Mouse (Mus musculus) stomach, postnatal 0 days (tissue): ENCODE results near the gene Gm38431. TPM values are rescaled to one million over a fixed set of nuclear protein-coding genes. Genes with fewer than 3 reads are reported as not detected.

Source experiments
- ATAC-seq: fragments of 200-750 bp; cut with Nextera tagmentation; 2 replicates; pipeline ENCODE4 v1.8.0; 2017; ENCODE audit not compliant: low FRiP score, low TSS enrichment
- DNase-seq: peaks from one replicate; pipeline ENCODE4 v3.0.0-alpha.2; 2016; ENCODE audit warnings: low spot score
- H3K27ac ChIP-seq: fragments of 300-500 bp; sonication (generic); replicated peaks from 2 replicates; pipeline ENCODE4 v1.5.1; 2014; ENCODE audit warnings: mild to moderate bottlenecking, control low read depth
- H3K27me3 ChIP-seq: fragments of 300-500 bp; sonication (generic); 2 replicates; pipeline ENCODE4 v1.6.1; 2014; ENCODE audit warnings: low read length; ENCODE audit not compliant: control insufficient read depth, insufficient read depth
- H3K36me3 ChIP-seq: fragments of 300-500 bp; sonication (generic); 2 replicates; pipeline ENCODE4 v1.6.1; 2014; ENCODE audit warnings: low read length, mixed read lengths; ENCODE audit not compliant: control insufficient read depth, insufficient read depth
- H3K4me1 ChIP-seq: fragments of 300-500 bp; sonication (generic); replicated peaks from 2 replicates; pipeline ENCODE4 v1.6.1; 2014; ENCODE audit warnings: antibody characterized with exemption; ENCODE audit not compliant: control insufficient read depth, insufficient read depth
- H3K4me2 ChIP-seq: fragments of 300-500 bp; sonication (generic); replicated peaks from 2 replicates; pipeline ENCODE4 v1.6.1; 2014; ENCODE audit warnings: low read depth, mild to moderate bottlenecking, control low read depth, moderate library complexity
- H3K4me3 ChIP-seq: fragments of 300-500 bp; sonication (generic); 2 replicates; pipeline ENCODE4 v1.5.1; 2014; ENCODE audit warnings: low read depth, low read length, control low read depth
- H3K9ac ChIP-seq: fragments of 300-500 bp; sonication (generic); 2 replicates; pipeline ENCODE4 v1.6.1; 2014; ENCODE audit warnings: mild to moderate bottlenecking, low read length, control low read depth, mixed read lengths
- H3K9me3 ChIP-seq: fragments of 300-500 bp; sonication (generic); 2 replicates; pipeline ENCODE4 v1.6.1; 2016; ENCODE audit warnings: low read length; ENCODE audit not compliant: control insufficient read depth
- CTCF ChIP-seq: IDR thresholded peaks from 2 replicates; pipeline ENCODE4 v1.5.1; 2016; ENCODE audit warnings: antibody characterized with exemption, low read depth, mild to moderate bottlenecking, moderate library complexity
- EP300 ChIP-seq: optimal IDR thresholded peaks from 2 replicates; pipeline ENCODE3; 2016; ENCODE audit warnings: antibody characterized with exemption
- WGBS: fragments of 180-500 bp; shearing (Covaris S2); extraction: QIAGEN DNeasy Blood & Tissue Kit; methylation state at CpG from one replicate; pipeline ENCODE4 v1.1.7; 2014; 5-methylcytosine and 5-hydroxymethylcytosine counted together
- polyA plus RNA-seq: library from polyadenylated mRNA; unstranded; fragments of >200 nt; fragmentation: Nextera tagmentation; extraction: Ambion mirVana; gene quantifications from 2 replicates; pipeline ENCODE4 v1.2.1, GENCODE M21; 2015

Gene Gm38431
- polyA plus RNA-seq, 1 experiment from 2014 or later = 0.28 TPM

GRCm38 (mm10) chr9:21030781-21031250 lies 61.0 kb downstream of the Gm38431 start:
- Histone ChIP-seq H3K27ac (peak overlapping the region; percentile 53; the same call in 1 of the 2 replicates), H3K4me3 (peak overlapping the region; percentile 52), H3K9me3 (no peaks in the 10 kb centered on the region), H3K9ac (no peak overlapping the region; the same call in 1 of the 2 replicates), H3K36me3 (no peaks in the 10 kb centered on the region), H3K27me3 (peaks cover 17% of the 10 kb centered on the region; the same call in 1 of the 2 replicates), H3K4me1 (0 out of 2 replicates have a peak, but pooled peaks cover 3% of the 10 kb centered on the region), H3K4me2 (peak overlapping the region; percentile 86)
- TF ChIP-seq CTCF (peak; percentile 78), EP300 (no peak)
- ATAC-seq = peak; percentile 78
- WGBS = 0% methylated on average over 13 of the region's 13 CpGs
- peak; percentile 87 for DNase-seq

GRCm38 (mm10) chr9:21030055-21030600 lies 61.7 kb downstream of the Gm38431 start:
- H3K9ac ChIP-seq = no peak overlapping the region
- 27% methylated on average over 22 of the region's 22 CpGs for WGBS
- TF ChIP-seq EP300 = no peak
- no peak for TF ChIP-seq CTCF
- no peak overlapping the region for H3K27ac ChIP-seq
- H3K4me2 ChIP-seq = peak overlapping the region; percentile 86
- ATAC-seq = no peak
- H3K9me3 ChIP-seq = no peaks in the 10 kb centered on the region
- peaks cover 11% of the 10 kb centered on the region; the same call in 1 of the 2 replicates for H3K27me3 ChIP-seq
- DNase-seq = no peak
- 0 out of 2 replicates have a peak, but pooled peaks cover 3% of the 10 kb centered on the region for H3K4me1 ChIP-seq
- H3K36me3 ChIP-seq = no peaks in the 10 kb centered on the region
- H3K4me3 ChIP-seq = peak overlapping the region; percentile 15; the same call in 1 of the 2 replicates

- 0 out of 2 replicates have a peak within 1 kb of the TSS, but pooled peaks have one; percentile 23 for H3K9ac ChIP-seq
- H3K4me2 ChIP-seq = peak within 1 kb of the TSS; percentile 86
- WGBS = 5% methylated on average over 37 of the region's 37 CpGs
- H3K4me1 ChIP-seq = 0 out of 2 replicates have a peak, but pooled peaks cover 3% of the 10 kb centered on the region
- peak; percentile 81 for DNase-seq
- peak; percentile 42 for ATAC-seq
- peaks cover 5% of the 10 kb centered on the region; the same call in 1 of the 2 replicates for H3K27me3 ChIP-seq
- TF ChIP-seq CTCF (peak; percentile 92), EP300 (no peak)
- H3K9me3 ChIP-seq = no peaks in the 10 kb centered on the region
- H3K27ac ChIP-seq = no peak within 1 kb of the TSS
- peak within 1 kb of the TSS; percentile 26 for H3K4me3 ChIP-seq
- H3K36me3 ChIP-seq = no peaks in the 10 kb centered on the region
Measured at GRCm38 (mm10) chr9:21029291-21030054, 62.3 kb downstream of the Gm38431 start, which contains the start of gene Icam4. Gene Icam4 (plus strand): TSS chr9:21029373.

- H3K4me1 ChIP-seq = 0 out of 2 replicates have a peak, but pooled peaks cover 3% of the 10 kb centered on the region
- 68% methylated on average over 6 of the region's 6 CpGs for WGBS
- no peak overlapping the region for H3K9ac ChIP-seq
- TF ChIP-seq EP300 (no peak), CTCF (no peak)
- DNase-seq (no peak), ATAC-seq (no peak)
- no peak overlapping the region for H3K27ac ChIP-seq
- H3K4me2 ChIP-seq = no peak overlapping the region
- H3K4me3 ChIP-seq = no peak overlapping the region
- H3K9me3 ChIP-seq = no peaks in the 10 kb centered on the region
- peaks cover 5% of the 10 kb centered on the region; the same call in 1 of the 2 replicates for H3K27me3 ChIP-seq
- H3K36me3 ChIP-seq = no peaks in the 10 kb centered on the region
Measured at GRCm38 (mm10) chr9:21028560-21029110, 63.2 kb downstream of the Gm38431 start.

- DNase-seq = no peak
- Histone ChIP-seq H3K27ac (no peak overlapping the region), H3K4me2 (no peak overlapping the region), H3K9me3 (no peaks in the 10 kb centered on the region), H3K27me3 (peaks cover 5% of the 10 kb centered on the region; the same call in 1 of the 2 replicates), H3K4me3 (no peak overlapping the region), H3K9ac (no peak overlapping the region), H3K36me3 (no peaks in the 10 kb centered on the region), H3K4me1 (0 out of 2 replicates have a peak, but pooled peaks cover 3% of the 10 kb centered on the region)
- TF ChIP-seq CTCF (no peak), EP300 (no peak)
- ATAC-seq = no peak
- 71% methylated on average over 8 of the region's 8 CpGs for WGBS
Measured at GRCm38 (mm10) chr9:21027774-21028290, 64.0 kb downstream of the Gm38431 start.
